Mouse (Mus musculus) embryonic fibroblast, embryonic 13.5 days (primary cell): Measurements from ENCODE around the gene Mlph.

Experiments used
- CTCF ChIP-seq: IDR thresholded peaks from 2 replicates; pipeline ENCODE4 v1.5.1; 2011; ENCODE audit warnings: mild to moderate bottlenecking, control low read depth, low read length, moderate library complexity, borderline replicate concordance; ENCODE audit not compliant: insufficient read depth
- POLR2A ChIP-seq: IDR thresholded peaks from 2 replicates; pipeline ENCODE4 v1.6.1; 2011; ENCODE audit warnings: low read depth, mild to moderate bottlenecking, control low read depth, low read length, moderate library complexity

DNA sequence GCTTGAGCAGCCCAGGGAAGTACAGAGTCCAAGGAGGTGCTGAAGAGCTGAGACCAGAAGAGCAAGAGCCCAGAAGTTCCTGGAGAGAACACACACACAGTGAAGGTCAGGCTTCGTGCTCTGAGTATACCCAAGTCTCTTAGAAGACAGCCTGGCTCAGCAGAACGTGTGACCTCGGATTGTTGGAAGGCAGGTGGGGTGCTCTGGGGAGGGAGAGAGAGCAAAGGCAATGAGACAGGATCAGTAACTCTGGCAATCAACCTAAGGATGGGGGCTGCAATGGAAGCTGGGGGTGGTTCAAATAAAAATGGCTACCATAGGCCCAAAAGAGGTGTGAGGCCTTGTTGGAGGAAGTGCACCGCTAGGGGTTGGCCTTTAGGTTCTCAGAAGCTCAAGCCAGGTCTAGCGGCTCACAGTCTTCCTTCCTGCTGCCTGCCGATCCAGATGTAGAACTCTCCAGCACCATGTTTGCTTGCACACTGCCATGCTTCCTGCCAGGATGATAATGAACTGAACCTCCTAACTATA is 13.1 kb upstream of the Mlph start:
- no peak for TF ChIP-seq CTCF
- no peak for TF ChIP-seq POLR2A
